Mouse (Mus musculus) embryo, embryonic 9.5 days (tissue): ENCODE data around the gene Zeb2.

Experiments
- DNase-seq: peaks from one replicate; pipeline ENCODE4 v3.0.0-alpha.2; 2017; ENCODE audit errors: extremely low spot score

The Zeb2 gene

GRCm38 (mm10) chr2:45096638-45097247 lies 20.5 kb downstream of the Zeb2 start:
- DNase-seq: no peak

- no peak for DNase-seq
Measured at GRCm38 (mm10) chr2:45095825-45096224, 21.4 kb downstream of the Zeb2 start.

GRCm38 (mm10) chr2:45094371-45094967 lies 22.7 kb downstream of the Zeb2 start:
- DNase-seq: no peak

- no peak for DNase-seq
Measured at GRCm38 (mm10) chr2:45093479-45093878, 23.7 kb downstream of the Zeb2 start.

GRCm38 (mm10) chr2:45092654-45093053 lies 24.5 kb downstream of the Zeb2 start:
- DNase-seq: no peak

GRCm38 (mm10) chr2:45090529-45091297 lies 26.5 kb downstream of the Zeb2 start:
- DNase-seq: no peak

- no peak for DNase-seq
Measured at GRCm38 (mm10) chr2:45089251-45089530, 28.0 kb downstream of the Zeb2 start.

GRCm38 (mm10) chr2:45088435-45089250 lies 28.6 kb downstream of the Zeb2 start:
- no peak for DNase-seq

GRCm38 (mm10) chr2:45087208-45087607 lies 30.0 kb downstream of the Zeb2 start:
- no peak for DNase-seq

- no peak for DNase-seq
Measured at GRCm38 (mm10) chr2:45085653-45086052, 31.5 kb downstream of the Zeb2 start.

- no peak for DNase-seq
Measured at GRCm38 (mm10) chr2:45083042-45083441, 34.2 kb downstream of the Zeb2 start.

GRCm38 (mm10) chr2:45081559-45081958 lies 35.6 kb downstream of the Zeb2 start:
- DNase-seq: no peak

- DNase-seq: no peak
Measured at GRCm38 (mm10) chr2:45077938-45078487, 39.2 kb downstream of the Zeb2 start.

- no peak for DNase-seq
Measured at GRCm38 (mm10) chr2:45077383-45077782, 39.8 kb downstream of the Zeb2 start.

- no peak for DNase-seq
Measured at GRCm38 (mm10) chr2:45073025-45073424, 44.2 kb downstream of the Zeb2 start.

GRCm38 (mm10) chr2:45071296-45071695 lies 45.9 kb downstream of the Zeb2 start:
- DNase-seq: no peak

GRCm38 (mm10) chr2:45070612-45071276 lies 46.5 kb downstream of the Zeb2 start:
- no peak for DNase-seq

- no peak for DNase-seq
Measured at GRCm38 (mm10) chr2:45068792-45069550, 48.2 kb downstream of the Zeb2 start.

GRCm38 (mm10) chr2:45067116-45067515 lies 50.1 kb downstream of the Zeb2 start:
- DNase-seq: peak; percentile 66

- peak; percentile 42 for DNase-seq
Measured at GRCm38 (mm10) chr2:45063300-45063890, 53.8 kb downstream of the Zeb2 start.
